Mouse (Mus musculus): Measurements from ENCODE around the gene H2-D1.

H2-D1 gene

GRCm38 (mm10) chr17:35236996-35237395 is 25.5 kb upstream of the H2-D1 start:
- in situ Hi-C loops (cut with MboI, MseI), result loop anchor here (5.0 to 25.0 kb wide), 3 partner anchors 35 to 1125 kb away; partner anchors contain the start of genes Brd2 (in 1 of the 2), H2-DMa (in 1 of the 2), Tnf (in 1 of the 2) and Vars (in 1 of the 2)

GRCm38 (mm10) chr17:35237504-35237903 is 25.0 kb upstream of the H2-D1 start:
- in situ Hi-C loops (cut with MboI, MseI), result loop anchor here (5.0 to 25.0 kb wide), 3 partner anchors 35 to 1125 kb away; partner anchors contain the start of genes Brd2 (in 1 of the 2), H2-DMa (in 1 of the 2), Tnf (in 1 of the 2) and Vars (in 1 of the 2)

GRCm38 (mm10) chr17:35239700-35240099 is 22.8 kb upstream of the H2-D1 start:
- in situ Hi-C loops (cut with MboI, MseI), result loop anchor here (5.0 to 25.0 kb wide), 4 partner anchors 37 to 1127 kb away; partner anchors contain the start of genes Vars (in 2 of the 2), Brd2 (in 1 of the 2), H2-DMa (in 1 of the 2) and Tnf (in 1 of the 2)

- in situ Hi-C loops (cut with MboI, MseI), result loop anchor here (5.0 to 25.0 kb wide), 2 partner anchors 238 to 1128 kb away; partner anchors contain the start of genes Brd2 (in 1 of the 2), H2-DMa (in 1 of the 2) and Vars (in 1 of the 2)
Observed at GRCm38 (mm10) chr17:35240384-35241304, 21.9 kb upstream of the H2-D1 start.

GRCm38 (mm10) chr17:35241305-35242014 is 21.1 kb upstream of the H2-D1 start, which contains the start of gene Ddx39b:
Ddx39b (plus strand) TSS chr17:35241746.
- in situ Hi-C loops (cut with MboI, MseI), result loop anchor here (5.0 to 25.0 kb wide), 2 partner anchors 239 to 1129 kb away; partner anchors contain the start of genes Brd2 (in 1 of the 2), H2-DMa (in 1 of the 2) and Vars (in 1 of the 2)

GRCm38 (mm10) chr17:35242015-35242941 is 20.3 kb upstream of the H2-D1 start:
- in situ Hi-C loops (cut with MboI, MseI), result loop anchor here (5.0 to 25.0 kb wide), 2 partner anchors 240 to 1130 kb away; partner anchors contain the start of genes Brd2 (in 1 of the 2), H2-DMa (in 1 of the 2) and Vars (in 1 of the 2)

GRCm38 (mm10) chr17:35243086-35243485 is 19.4 kb upstream of the H2-D1 start:
- in situ Hi-C loops (cut with MboI, MseI), result loop anchor here (5.0 to 25.0 kb wide), 2 partner anchors 241 to 1131 kb away; partner anchors contain the start of genes Brd2 (in 1 of the 2), H2-DMa (in 1 of the 2) and Vars (in 1 of the 2)

GRCm38 (mm10) chr17:35244999-35245398 is 17.5 kb upstream of the H2-D1 start:
- in situ Hi-C loops (cut with MboI, MseI), result loop anchor here (5.0 to 25.0 kb wide), 2 partner anchors 243 to 1133 kb away; partner anchors contain the start of genes Brd2 (in 1 of the 2), H2-DMa (in 1 of the 2) and Vars (in 1 of the 2)

GRCm38 (mm10) chr17:35245731-35246623 is 16.6 kb upstream of the H2-D1 start:
- in situ Hi-C loops (cut with MboI, MseI), result loop anchor here in 1 of 2 experiments (25.0 kb wide), 1 partner anchor 1134 kb away; the partner anchor contains the start of genes Brd2 and H2-DMa

- in situ Hi-C loops (cut with MboI, MseI), result loop anchor here in 1 of 2 experiments (25.0 kb wide), 1 partner anchor 1135 kb away; the partner anchor contains the start of genes Brd2 and H2-DMa
Observed at GRCm38 (mm10) chr17:35247144-35247543, 15.4 kb upstream of the H2-D1 start.

GRCm38 (mm10) chr17:35248986-35249385 is 13.5 kb upstream of the H2-D1 start:
- in situ Hi-C loops (cut with MboI, MseI), result loop anchor here in 1 of 2 experiments (25.0 kb wide), 1 partner anchor 1137 kb away; the partner anchor contains the start of genes Brd2 and H2-DMa

GRCm38 (mm10) chr17:35249451-35250197 is 12.9 kb upstream of the H2-D1 start:
- in situ Hi-C loops (cut with MboI, MseI), result loop anchor here in 1 of 2 experiments (25.0 kb wide), 1 partner anchor 1137 kb away; the partner anchor contains the start of genes Brd2 and H2-DMa

GRCm38 (mm10) chr17:35250348-35251120 is 12.0 kb upstream of the H2-D1 start:
- in situ Hi-C loops (cut with MboI, MseI), result no loop called here

GRCm38 (mm10) chr17:35251162-35251719 is 11.3 kb upstream of the H2-D1 start:
- in situ Hi-C loops (cut with MboI, MseI), result no loop called here

GRCm38 (mm10) chr17:35251981-35252380 is 10.5 kb upstream of the H2-D1 start:
- in situ Hi-C loops (cut with MboI, MseI), result no loop called here

GRCm38 (mm10) chr17:35252619-35253292 is 9.8 kb upstream of the H2-D1 start:
- in situ Hi-C loops (cut with MboI, MseI), result no loop called here
